Mouse (Mus musculus) heart, adult 2 months (tissue): Measurements from ENCODE around the gene Med27.

Experiments
- CTCF ChIP-seq: fragments of 200-600 bp; IDR thresholded peaks from 2 replicates; pipeline ENCODE4 v1.8.1; 2022; ENCODE audit warnings: antibody characterized with exemption, mild to moderate bottlenecking, moderate library complexity
- EP300 ChIP-seq: fragments of 200-500 bp; IDR thresholded peaks from 2 replicates; pipeline ENCODE4 v1.6.1; 2011; ENCODE audit warnings: low read depth, low read length, control low read depth; ENCODE audit not compliant: insufficient read depth
- POLR2A ChIP-seq: fragments of 200-500 bp; IDR thresholded peaks from 2 replicates; pipeline ENCODE4 v1.6.1; 2011; ENCODE audit warnings: mild to moderate bottlenecking, low read depth, low read length, control low read depth; ENCODE audit not compliant: insufficient read depth

- TF ChIP-seq POLR2A (no peak), CTCF (no peak), EP300 (no peak)
Measured at GRCm38 (mm10) chr2:29422126-29422840, 75.7 kb downstream of the Med27 start.
